Mouse (Mus musculus) ovary, adult 18-20 months (tissue): ENCODE results near the gene Aldh4a1.
A peak's percentile ranks its signal among the peaks of the same experiment; 100 is the strongest.

Source experiments
- DNase-seq: peaks from one replicate; pipeline ENCODE4 v3.0.0; 2022; ENCODE audit warnings: low spot score, mixed read lengths

Aldh4a1 gene

DNA sequence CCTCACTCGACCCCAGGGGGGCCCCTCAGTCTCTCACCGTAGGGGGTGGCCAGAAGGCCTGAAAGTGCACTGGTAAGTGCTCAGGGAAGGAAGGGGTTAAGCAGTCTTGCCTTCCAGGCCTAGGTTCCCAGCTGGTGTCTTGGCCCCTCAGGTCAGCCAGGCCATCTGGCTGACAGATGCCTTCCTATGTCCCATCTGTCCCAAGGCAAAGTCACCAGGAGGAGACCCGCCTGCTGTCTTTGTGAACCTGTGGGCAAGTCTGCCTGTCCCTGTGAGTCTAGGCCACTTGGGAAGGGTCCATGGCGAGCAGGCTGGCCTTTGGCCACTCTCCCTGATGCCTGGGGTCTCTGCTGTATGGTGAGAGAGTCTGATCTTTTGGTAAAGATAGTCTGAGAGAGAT is 32.2 kb upstream of the Aldh4a1 start:
- no peak for DNase-seq

DNA sequence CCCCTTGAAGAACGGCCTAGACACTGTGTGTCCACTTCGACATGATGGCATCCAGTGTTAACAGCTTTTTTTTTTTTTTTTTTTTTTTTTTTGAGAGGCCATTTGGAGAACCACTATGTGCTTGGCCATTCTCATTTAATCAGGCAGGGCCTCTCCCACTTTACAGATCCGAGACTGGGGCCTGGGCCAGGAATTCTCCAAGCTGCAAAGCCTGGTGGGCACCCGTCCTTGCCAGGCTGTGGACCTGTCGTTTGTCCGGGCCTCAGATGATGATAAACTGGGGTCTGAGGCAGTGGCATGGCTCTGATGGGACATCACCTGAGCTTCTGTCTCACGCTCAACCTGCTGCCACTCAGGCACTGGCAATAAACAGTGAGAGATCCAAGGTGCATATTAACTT is 29.8 kb upstream of the Aldh4a1 start:
- no peak for DNase-seq

DNA sequence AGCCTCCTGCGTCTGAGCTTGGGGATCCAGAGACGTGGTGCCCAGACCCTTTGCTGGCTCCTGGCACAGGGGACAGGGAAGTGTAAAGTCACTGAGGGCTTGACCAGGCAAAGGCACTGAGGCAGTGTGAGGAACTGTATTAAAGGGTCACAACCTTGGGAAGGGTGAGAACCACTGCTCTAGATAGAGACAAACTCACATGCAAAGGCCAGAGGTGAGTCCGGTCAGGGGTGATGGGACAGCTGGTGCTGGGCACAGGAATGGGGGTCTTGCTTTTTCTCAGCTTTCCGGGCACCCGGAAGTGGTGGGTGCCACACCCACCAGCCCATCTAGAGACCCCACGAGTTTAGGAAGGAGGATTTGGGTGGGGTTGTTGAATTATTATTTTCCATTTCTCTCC is 29.3 kb upstream of the Aldh4a1 start:
- DNase-seq, result no peak

DNA sequence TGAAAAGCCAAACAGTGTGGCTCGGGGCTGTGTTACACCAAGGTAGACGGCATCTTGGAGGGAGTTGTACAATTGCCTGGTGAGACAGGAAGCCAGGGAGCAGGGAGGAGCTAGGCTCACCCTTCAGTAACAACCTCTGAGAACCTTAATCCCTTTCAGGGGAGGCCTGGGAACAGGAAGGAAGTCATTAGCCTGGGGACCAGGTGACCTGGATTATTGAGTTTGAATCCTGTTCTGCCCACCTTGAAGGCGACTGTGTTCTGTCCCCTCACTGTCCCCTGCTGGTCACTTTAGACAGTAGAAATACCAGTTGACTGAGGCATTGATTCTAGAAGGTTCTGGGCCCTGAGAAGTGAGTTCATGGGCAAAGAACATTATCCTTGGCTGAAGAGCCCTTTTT is 28.6 kb upstream of the Aldh4a1 start:
- DNase-seq, result no peak

DNA sequence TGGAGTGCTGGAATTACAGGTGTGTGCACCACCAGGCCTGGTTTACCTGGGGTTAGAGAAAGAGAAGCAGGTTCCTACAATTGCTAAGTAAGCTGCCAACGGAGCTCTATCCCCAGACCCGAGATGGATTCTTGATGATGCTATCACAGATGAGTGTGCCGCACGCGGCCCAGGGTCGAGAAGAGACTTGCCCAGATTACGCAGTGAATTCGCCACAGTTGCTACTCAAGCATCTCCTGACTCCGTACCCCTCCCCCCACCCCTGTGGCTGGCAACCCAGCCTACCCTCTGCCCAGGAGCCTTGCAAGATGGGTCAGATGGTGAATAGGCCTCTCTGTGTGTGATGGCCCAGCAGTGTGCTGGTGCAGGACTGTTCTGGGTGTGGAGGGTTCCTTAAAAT is 26.0 kb upstream of the Aldh4a1 start:
- no peak for DNase-seq

DNA sequence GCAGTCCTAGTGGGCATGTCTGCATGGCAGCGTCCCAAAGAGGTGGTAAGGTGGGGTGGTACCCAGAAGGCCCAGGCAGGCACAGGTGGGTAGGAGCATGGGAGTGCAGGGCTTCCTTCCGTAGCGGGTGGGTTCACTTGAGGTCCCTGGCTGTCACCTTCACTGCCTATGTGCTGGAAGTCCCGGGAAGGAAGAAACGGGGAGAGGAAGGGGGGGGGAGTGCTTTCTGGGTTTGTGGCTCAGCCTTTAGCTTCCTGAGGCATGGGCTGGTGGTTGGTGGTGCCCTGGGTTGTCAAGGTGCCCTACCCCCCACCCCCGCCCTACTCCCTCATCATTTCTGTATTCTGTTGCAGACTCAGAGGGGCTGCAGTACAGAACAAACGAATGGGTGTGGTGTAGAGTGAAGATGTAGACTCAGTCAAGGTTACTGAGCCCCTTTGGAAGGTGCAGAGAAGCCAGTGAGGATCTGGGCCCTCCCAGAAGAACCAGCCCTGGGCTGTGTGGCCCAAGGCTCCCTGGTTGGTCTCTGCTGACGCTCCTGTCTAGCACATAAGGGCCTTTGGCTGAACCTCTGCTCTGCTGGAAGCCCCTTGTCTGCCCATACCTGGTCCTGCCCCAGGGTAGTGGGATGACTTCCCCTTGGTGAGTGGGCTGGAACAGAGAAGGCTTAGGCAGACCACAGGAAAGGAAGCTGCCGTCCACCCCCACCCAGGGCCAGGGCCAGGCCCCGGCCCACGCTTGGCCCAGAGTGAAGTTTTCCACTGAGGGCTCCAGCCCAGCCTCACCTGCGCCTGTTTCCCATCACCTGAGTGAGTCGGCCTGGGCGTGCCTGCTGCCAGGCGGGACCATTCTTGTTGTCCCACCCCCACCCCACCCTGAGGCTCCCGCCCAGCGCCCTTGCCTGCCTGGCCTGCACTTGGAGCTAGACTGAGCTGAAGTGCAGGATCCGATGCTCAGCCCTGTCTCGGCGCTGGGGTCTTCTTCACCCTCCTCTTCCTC is 25.1 kb upstream of the Aldh4a1 start:
- no peak for DNase-seq

DNA sequence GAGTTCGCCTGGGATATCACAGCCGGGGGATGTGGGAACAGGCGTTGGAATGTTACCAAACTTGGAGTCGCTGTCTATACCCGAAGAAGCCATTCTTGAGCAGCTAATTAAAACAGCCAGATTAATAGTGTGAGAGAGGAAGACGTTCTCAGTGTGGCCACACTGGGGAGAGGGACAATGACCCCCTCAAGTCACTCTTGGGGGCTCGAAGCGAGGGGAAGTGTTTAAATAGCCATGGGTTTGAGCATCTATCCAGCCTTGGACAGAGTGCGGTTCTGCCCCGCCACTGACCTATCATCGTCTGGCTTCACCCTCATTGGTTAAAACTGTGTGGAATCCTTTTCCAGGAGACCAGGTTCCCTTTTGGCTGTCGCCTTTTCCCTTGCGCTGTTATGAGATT is 24.3 kb upstream of the Aldh4a1 start:
- DNase-seq, result no peak

DNA sequence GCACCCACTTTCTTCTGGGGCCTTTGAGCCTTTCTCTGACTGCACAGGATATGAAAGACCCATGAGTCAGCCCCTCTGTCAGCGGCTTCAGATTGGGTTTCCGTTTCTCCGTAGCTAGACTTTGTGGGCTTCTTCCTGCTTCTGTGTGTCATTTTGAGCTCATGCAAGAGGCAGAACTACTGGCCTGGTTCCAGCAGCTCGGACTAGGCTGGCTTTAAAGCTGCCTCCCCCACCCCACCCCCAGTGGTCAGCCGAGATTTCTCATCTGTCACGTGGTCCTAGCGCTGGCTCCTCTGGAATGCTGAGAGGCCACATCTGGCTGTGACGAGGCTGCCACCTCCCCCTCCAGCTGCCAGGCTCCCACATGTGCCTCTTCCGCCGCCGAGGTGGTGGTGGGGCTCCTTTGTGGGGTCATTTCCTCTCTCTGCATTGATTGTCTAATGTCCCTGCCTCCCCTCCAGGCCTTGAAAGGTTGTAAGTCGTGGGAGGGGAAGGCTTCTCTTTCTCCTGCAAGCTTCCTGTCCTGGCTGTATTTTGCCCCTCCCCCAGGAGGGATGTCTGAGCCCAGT is 23.6 kb upstream of the Aldh4a1 start:
- peak; percentile 78 for DNase-seq

DNA sequence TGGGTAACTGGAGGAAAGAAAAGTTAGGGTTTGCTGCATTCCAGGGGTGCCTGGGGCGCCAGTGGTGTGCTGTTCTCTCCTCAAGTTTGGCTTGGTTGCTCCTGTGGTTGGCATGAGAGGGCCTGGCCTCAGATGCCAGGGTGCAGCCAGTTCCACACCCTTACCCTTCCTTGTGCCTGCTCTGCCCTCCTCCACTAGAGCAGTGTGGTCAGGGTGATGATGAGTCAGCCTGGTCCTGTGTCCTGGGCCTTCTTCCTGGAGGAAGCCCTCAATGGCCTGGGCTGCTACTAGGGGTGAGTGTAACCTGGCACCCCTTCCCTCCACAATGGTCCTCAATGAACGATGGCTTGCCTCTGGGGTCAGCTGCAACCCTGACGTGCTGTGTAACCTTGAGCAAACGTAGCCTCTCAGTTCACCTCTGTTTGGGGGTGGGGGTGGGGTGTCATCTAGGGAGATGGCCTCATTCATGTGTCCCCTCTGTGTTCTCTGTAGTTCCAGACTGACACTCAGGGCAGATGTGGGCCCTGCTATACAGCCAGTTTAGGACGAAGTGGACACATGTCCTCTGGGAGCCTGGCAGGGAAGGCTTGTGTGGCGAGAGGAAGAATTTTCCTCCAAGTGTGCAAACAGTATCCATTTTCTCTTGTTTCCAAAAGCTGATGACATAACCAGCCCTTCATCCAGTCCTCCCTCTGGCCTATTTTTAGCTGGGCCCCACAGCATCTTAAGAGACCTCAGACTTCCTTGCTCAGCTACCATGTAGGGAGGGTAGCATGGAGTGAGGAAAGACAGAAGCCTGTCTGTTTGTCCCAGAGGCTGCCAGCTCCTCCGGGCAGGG is 20.9 kb upstream of the Aldh4a1 start:
- DNase-seq, result no peak

DNA sequence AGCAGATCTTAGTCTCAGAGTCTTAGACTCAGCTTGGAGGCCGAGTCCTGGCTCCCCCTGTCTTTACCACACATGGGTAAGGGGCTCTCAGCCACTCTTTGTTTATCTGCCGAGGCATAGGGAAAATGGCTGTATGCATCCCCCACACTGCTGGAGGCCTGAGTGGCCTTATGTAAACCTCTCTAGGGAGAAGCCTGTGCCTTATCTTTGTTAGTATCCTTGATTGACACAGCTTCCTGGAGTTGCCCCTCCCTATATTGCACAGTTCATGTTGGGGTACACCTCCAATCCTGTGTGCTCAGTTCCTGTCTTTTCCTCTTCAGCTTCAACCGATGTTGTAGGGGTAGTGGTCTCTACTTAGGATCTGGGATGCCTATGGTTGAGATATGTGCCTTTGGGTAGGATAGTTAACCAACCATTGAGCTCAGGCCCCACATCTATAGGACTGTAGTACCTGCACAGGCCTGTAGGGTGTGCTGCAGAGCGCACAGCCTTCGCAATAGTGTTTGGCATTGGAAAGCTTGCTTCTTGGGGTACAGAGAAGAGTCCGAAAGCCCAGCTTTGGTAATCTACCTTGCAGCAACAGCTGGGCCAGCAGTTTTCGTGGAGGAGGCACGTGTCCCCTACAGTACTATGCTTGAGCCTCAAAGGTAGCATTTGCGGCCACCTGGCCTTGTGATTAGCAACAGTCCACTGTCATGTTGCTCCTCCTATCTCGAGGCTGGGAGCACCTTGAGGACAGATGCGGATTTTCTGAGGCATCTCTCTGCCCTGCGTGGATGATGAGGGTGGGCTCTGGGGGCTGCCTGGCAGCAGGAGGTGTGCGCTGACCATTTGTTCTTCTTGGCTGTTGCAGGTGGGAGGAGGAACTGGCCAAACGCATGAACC is 20.1 kb upstream of the Aldh4a1 start, which contains the start of gene Gm21969:
Gm21969 (plus strand) TSS at position 830 of the 888 bp plus-strand sequence.
- no peak for DNase-seq

DNA sequence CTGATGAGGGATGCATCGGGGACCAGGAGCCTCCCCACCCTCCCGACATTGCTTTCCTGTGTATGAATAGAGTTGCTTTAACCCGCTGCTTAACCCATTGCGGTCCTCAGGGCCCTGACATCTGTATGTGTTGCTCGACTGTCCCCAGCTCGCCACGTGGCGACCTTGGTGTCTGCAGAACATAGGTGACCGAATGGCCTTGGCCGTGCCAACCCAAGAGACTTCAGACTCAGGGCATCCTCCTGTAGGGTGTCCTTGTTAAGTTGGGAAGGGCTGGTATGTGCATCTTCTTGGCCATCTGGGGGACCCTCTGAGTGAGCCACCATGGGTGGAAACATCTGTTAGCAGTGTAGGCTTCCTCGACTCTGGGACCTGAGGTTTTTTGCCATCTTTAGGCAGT is 17.4 kb upstream of the Aldh4a1 start:
- no peak for DNase-seq

DNA sequence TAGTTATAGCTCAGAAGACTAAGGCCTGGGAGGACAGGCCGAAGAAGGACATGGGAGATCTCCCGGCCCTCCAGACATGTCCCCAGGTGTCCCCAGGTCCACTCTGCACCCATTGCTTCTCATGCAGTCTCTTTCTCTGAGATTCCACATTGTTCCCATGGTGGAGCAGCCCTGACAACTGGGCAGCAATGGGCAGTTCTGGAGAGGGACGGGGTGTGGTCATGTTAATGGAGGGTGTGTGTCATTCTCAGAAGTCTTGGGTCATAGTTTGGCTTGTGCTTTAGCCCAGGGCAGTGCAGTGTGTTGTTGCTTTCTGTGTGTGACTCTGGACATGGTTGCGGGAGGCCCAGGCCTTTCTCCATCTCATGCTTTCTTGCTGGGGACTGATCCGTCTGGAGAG is 15.9 kb upstream of the Aldh4a1 start:
- DNase-seq, result no peak

DNA sequence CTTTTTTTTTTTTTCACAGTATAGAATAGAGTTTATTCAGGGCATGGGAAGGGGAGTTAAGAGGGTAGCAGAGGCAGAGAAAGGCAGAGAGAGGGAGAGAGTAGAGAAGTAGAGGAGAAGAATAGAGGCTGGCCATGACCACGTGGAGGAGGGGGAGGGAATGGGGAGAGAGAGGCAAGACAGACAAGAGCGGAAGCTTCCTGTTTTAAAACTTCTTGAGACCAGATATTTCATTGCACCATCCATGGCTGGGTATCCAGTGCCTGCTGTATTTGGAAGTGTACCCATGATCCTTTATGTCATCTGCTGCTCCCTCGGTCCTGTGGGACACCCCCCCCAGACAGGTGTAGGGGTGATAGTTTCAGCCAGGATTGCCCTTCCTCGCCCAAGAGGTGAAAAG is 13.7 kb upstream of the Aldh4a1 start:
- DNase-seq, result no peak

DNA sequence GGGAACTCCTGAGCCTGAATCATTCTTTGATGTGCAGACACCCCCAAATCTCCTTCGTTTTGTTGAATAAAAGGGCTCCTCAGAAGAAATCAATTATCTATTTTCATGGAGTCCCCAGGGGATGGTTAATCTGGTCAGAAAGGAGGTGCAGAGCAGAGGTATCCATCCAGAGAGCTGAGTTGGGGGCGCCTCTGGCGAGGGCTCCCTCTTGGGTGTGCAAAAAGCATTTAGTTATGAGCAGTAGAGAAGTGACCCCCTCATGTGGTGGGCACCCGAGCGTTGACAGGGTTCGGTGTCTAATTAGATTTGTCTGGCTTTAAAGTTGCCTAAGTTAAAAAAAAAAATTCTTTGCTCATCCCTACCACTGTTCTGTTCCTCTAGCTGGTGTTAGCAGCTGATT is 11.7 kb upstream of the Aldh4a1 start:
- no peak for DNase-seq

DNA sequence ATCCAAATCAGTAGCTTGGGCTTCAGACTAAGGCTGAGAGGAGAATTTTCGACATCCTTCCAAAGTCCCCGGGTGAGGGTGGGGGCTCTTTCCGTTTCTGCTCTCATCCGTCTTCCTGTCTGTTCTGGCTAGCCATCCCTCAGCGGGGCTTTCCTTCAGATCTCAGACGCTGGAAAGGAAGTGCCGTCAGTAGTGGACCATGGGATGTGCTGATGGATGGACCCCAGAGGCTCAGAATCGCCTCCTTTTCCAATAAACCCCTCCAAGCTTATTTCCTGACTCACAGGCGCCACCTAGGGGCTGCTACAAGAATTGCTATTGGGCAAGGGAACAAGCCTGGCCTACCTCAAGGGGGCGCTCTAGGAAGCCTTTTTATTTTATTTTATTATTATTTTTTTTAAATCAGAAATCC is 11.1 kb upstream of the Aldh4a1 start:
- peak; percentile 28 for DNase-seq

DNA sequence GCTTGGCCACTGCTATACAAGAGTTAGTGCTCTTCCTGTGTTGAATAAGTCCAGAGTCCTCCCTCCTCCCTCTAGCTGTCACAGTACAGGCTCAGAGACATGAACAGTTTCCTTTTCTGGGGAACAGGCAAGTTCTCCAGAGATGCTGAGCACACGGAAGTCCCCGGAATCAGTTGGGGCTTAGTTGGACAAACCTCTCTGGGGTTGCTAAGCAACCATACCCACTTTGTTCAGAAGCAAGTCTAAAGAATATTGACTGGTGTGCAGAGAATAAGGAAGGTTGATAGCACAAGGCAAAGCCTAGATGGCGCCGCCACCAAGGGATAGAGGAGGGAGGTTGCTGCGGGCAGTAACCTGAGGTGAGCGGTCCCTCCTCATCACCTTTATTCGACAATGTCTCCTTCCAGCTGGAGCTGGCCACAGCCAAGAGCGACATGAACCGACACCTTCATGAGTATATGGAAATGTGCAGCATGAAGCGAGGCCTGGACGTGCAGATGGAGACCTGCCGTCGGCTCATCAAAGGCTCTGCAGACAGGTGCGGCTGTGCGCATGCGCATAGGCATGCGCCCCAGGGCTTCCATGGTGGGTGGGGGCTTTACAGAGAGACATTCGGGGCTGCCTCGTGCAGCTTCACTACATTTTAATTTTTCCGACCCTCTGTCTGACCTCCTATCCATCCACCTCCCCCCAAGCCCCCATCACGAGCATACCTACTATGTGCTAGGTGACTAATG is 8.0 kb upstream of the Aldh4a1 start:
- DNase-seq, result no peak

DNA sequence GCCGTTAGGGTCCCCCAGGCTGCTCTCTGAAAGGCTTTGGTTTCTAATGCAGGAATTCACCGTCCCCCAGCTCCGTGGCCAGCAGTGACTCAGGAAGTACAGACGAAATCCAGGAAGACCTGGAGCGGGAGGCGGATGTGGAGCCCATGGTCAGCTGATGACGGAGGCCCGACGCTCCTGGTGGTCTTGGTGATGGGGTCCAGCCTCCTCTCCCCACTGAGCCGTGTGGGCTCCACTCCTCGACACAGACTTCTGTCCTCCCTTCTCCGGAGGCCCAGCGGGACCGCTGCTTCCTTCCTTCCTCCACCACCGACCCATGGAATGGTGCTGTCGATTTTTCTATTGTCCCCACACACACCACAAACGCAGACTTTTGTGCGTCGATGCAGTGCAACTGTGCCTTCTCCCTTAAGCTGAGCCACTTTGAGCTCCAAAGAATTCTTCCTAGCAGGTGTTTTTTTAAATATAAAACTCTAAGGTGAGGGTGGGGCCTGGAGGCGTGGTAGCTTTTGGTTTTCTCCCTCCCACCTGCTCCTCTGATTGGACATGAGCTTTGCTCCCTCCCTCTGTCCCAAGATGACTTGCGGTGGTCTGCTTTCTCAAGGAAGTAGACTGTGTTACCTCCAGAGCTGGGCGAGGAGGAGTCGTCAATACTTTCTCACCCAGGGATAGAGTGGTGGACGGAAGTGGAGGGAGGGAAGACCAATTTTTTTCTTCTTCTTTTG is 6.2 kb upstream of the Aldh4a1 start:
- peak; percentile 38 for DNase-seq

DNA sequence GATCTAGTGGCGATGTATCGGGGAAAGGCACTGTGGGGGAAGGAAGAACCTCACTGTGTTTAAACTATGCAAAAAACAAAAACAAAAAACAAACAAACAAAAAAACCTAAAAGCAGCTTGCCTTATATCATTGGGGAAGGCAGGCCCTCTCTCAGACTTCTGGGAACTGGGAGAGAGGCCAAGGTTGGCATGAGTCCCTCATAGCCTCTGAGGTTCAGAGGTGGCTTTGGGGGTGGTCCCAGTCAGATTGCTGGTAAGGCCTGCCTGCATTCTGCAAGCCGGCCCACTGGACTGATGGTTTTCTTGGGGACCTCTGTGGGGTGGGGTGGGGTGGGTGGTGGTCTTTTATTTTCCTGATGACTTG is 5.7 kb upstream of the Aldh4a1 start:
- DNase-seq, result no peak

DNA sequence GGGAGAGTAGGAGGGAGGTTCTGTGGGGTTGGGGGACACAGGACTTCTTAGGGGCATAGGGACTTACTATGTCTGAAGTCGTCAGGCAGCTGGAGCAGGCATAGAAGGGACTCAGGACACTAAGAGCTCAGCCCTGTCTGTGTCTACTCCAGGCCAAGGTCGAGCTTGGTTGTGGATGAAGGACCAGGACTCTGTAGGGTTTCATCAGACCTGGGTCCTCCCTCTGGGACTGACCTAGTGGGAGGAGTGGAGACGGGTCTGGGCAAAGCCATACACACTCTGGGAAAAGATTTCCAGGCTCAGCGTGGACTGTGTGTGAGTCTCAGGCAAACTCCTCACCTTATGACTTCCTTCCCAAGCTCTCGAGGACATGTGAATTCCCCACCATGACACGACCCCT is 2.9 kb upstream of the Aldh4a1 start:
- no peak for DNase-seq

DNA sequence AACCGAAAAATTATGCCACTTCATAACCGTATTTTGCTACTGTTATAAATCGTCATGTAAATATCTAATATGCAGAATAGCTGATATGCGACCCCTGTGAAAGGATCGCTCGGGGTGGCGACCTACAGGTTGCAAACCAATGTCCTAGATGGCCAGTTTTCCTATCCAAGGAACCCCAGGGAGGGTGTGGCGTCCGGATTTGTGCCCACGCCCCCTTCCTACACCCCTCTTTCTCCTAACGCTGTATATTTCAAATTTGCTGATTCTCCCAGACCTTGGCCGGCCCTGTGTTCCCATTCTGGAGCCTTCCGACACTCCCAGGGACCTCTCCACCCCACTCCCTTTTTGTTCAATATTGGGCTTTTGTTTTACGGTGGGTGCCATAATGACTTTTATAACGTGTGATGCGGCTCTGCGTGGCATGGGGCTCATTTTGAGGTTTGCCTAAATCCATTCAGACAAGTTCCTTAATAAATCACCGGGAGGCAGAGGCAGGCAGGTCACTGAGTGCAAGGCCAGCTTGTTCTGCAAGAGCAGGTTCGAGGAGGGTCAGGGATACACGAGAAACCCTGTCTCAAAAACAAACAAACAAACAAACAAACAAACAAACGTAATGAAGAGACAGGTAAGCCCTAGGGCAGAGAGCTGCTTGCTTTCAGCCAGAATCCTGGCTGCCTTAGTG is 909 bp downstream of the Aldh4a1 start:
- no peak for DNase-seq
